Mouse (Mus musculus): Measurements from ENCODE around the gene Anks1. TPM values are rescaled to one million over a fixed set of nuclear protein-coding genes. Genes with fewer than 3 reads are reported as not detected.

The Anks1 gene
- polyA plus RNA-seq, 1 experiment from 2014 or later: 19.0 TPM

GRCm38 (mm10) chr17:28062710-28063109 lies 153.6 kb downstream of the Anks1 start:
- peak overlapping the region; percentile 68 for H3K27ac ChIP-seq

GRCm38 (mm10) chr17:28063163-28063562 lies 154.1 kb downstream of the Anks1 start:
- H3K27ac ChIP-seq: peak overlapping the region; percentile 69
- H3K36me3 ChIP-seq: peaks cover 38% of the 10 kb centered on the region
- 47% methylated on average over 6 of the region's 6 CpGs for whole genome bisulfite sequencing
- H3K9ac ChIP-seq (replicated peaks): peak overlapping the region; percentile 34; the same call in 1 of the 2 replicates
- no peak overlapping the region for H3K4me2 ChIP-seq
- H3K27me3 ChIP-seq: no peaks in the 10 kb centered on the region
- no peaks in the 10 kb centered on the region for H3K9me3 ChIP-seq
- peaks cover 27% of the 10 kb centered on the region for H3K4me1 ChIP-seq (replicated peaks)
- no peak for ATAC-seq (ENCODE audit: insufficient number of reproducible peaks, insufficient read depth, low FRiP score, low TSS enrichment, low read depth)
- H3K4me3 ChIP-seq (replicated peaks): no peak overlapping the region

More at GRCm38 (mm10) chr17:28062710-28063109, 153.6 kb downstream of the Anks1 start:
- Histone ChIP-seq H3K4me1 (replicated peaks) (peaks cover 27% of the 10 kb centered on the region), H3K9ac (replicated peaks) (no peak overlapping the region), H3K9me3 (no peaks in the 10 kb centered on the region), H3K36me3 (peaks cover 43% of the 10 kb centered on the region), H3K4me3 (replicated peaks) (no peak overlapping the region), H3K27me3 (no peaks in the 10 kb centered on the region), H3K4me2 (no peak overlapping the region)
- ATAC-seq (ENCODE audit: insufficient number of reproducible peaks, insufficient read depth, low FRiP score, low TSS enrichment, low read depth): no peak
- WGBS: 70% methylated on average over 7 of the region's 7 CpGs

GRCm38 (mm10) chr17:28067303-28067702 lies 158.2 kb downstream of the Anks1 start:
- Histone ChIP-seq H3K27me3 (peaks cover 9% of the 10 kb centered on the region; the same call in 1 of the 2 replicates), H3K4me3 (replicated peaks) (no peak overlapping the region), H3K9ac (replicated peaks) (no peak overlapping the region), H3K9me3 (no peaks in the 10 kb centered on the region), H3K36me3 (0 out of 2 replicates have a peak, but pooled peaks cover 5% of the 10 kb centered on the region), H3K4me1 (replicated peaks) (peaks cover 19% of the 10 kb centered on the region), H3K27ac (no peak overlapping the region), H3K4me2 (no peak overlapping the region)
- WGBS: 86% methylated on average over 4 of the region's 4 CpGs
- ATAC-seq (ENCODE audit: insufficient number of reproducible peaks, insufficient read depth, low FRiP score, low TSS enrichment, low read depth): no peak

DNA sequence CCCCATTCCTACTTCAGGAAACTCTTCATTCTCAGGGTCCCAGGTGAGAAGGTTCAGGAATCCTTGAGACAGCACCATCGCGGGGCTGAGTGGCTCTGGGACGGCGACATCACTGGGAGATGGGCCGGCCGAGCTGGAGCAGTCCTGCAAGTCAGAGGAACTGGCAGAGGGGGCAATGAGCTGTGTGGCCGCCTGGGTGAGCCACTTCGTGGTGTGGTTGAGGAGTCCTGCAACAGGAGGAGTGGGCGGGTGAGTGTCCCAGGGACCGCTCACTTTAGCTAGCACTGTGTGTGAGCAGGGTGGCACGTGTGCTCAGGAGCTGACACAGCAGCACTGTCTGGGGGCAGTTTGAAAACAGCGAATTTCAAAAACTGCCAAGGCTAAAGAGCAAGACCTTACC lies 160.3 kb downstream of the Anks1 start:
- Histone ChIP-seq H3K36me3 (no peaks in the 10 kb centered on the region), H3K4me1 (replicated peaks) (peaks cover 6% of the 10 kb centered on the region; the same call in 1 of the 2 replicates), H3K4me2 (no peak overlapping the region), H3K9ac (replicated peaks) (no peak overlapping the region), H3K27me3 (peaks cover 9% of the 10 kb centered on the region; the same call in 1 of the 2 replicates), H3K4me3 (replicated peaks) (no peak overlapping the region), H3K9me3 (0 out of 2 replicates have a peak, but pooled peaks cover 6% of the 10 kb centered on the region), H3K27ac (no peak overlapping the region)
- WGBS: 16% methylated on average over 12 of the region's 12 CpGs
- ATAC-seq (ENCODE audit: insufficient number of reproducible peaks, insufficient read depth, low FRiP score, low TSS enrichment, low read depth): no peak

GRCm38 (mm10) chr17:28070256-28070655 lies 161.2 kb downstream of the Anks1 start:
- Histone ChIP-seq H3K4me3 (replicated peaks) (no peak overlapping the region), H3K27me3 (peaks cover 9% of the 10 kb centered on the region; the same call in 1 of the 2 replicates), H3K36me3 (no peaks in the 10 kb centered on the region), H3K9me3 (0 out of 2 replicates have a peak, but pooled peaks cover 6% of the 10 kb centered on the region), H3K4me1 (replicated peaks) (peaks cover 6% of the 10 kb centered on the region; the same call in 1 of the 2 replicates), H3K4me2 (no peak overlapping the region), H3K27ac (no peak overlapping the region), H3K9ac (replicated peaks) (no peak overlapping the region)
- 88% methylated on average over 13 of the region's 13 CpGs for WGBS
- no peak for ATAC-seq (ENCODE audit: insufficient number of reproducible peaks, insufficient read depth, low FRiP score, low TSS enrichment, low read depth)

GRCm38 (mm10) chr17:28072730-28073129 lies 163.6 kb downstream of the Anks1 start:
- H3K4me2 ChIP-seq: no peak overlapping the region
- H3K27me3 ChIP-seq: peaks cover 9% of the 10 kb centered on the region; the same call in 1 of the 2 replicates
- no peak for ATAC-seq (ENCODE audit: insufficient number of reproducible peaks, insufficient read depth, low FRiP score, low TSS enrichment, low read depth)
- peaks cover 6% of the 10 kb centered on the region; the same call in 1 of the 2 replicates for H3K4me1 ChIP-seq (replicated peaks)
- 94% methylated on average over 2 of the region's 2 CpGs for WGBS
- no peak overlapping the region for H3K4me3 ChIP-seq (replicated peaks)
- H3K36me3 ChIP-seq: no peaks in the 10 kb centered on the region
- H3K9ac ChIP-seq (replicated peaks): no peak overlapping the region
- 0 out of 2 replicates have a peak, but pooled peaks cover 6% of the 10 kb centered on the region for H3K9me3 ChIP-seq
- no peak overlapping the region for H3K27ac ChIP-seq

DNA sequence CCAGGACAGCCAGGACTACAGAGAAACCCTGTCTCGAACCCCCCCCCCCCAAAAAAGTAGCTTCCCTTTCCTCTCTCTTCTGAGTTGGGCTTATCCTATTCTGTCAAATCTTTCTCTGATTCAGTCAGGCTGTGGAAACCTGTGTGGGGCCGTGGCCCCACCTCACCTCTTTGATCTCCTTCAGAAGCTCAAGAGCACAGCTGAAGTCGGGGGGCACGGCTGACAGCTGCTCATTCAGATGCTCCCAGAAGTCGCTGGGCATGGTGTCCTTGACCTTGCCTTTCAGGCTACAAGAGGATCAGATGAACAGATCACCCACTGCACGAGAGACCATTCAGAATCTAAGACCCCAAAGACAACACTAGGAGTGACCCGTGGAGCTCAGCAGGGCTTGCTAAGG lies 165.4 kb downstream of the Anks1 start:
- no peak overlapping the region for H3K4me3 ChIP-seq (replicated peaks)
- no peaks in the 10 kb centered on the region for H3K36me3 ChIP-seq
- peaks cover 4% of the 10 kb centered on the region; the same call in 1 of the 2 replicates for H3K4me1 ChIP-seq (replicated peaks)
- peaks cover 6% of the 10 kb centered on the region; the same call in 1 of the 2 replicates for H3K27me3 ChIP-seq
- ATAC-seq (ENCODE audit: insufficient number of reproducible peaks, insufficient read depth, low FRiP score, low TSS enrichment, low read depth): no peak
- H3K9me3 ChIP-seq: 0 out of 2 replicates have a peak, but pooled peaks cover 6% of the 10 kb centered on the region
- H3K4me2 ChIP-seq: no peak overlapping the region
- no peak overlapping the region for H3K9ac ChIP-seq (replicated peaks)
- 78% methylated on average over 7 of the region's 7 CpGs for WGBS
- no peak overlapping the region for H3K27ac ChIP-seq

DNA sequence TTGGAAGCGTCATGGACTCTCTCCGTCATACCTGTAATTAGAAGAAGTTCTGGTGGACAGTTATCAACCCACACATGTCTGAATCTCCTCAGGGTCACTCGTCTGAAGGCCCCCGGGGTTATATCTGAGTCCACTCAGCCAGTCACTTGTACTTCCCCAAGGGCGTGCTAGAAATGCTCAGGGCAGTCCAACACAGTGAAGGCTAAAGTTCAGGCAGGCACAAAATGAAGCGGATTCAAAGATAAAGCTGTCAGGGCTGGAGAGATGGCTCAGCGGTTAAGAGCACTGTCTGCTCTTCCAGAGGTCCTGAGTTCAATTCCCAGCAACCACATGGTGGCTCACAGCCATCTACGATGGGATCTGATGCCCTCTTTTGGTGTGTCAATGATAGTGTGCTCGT lies 168.9 kb downstream of the Anks1 start:
- Histone ChIP-seq H3K4me1 (replicated peaks) (peaks cover 7% of the 10 kb centered on the region; the same call in 1 of the 2 replicates), H3K27ac (no peak overlapping the region), H3K9me3 (0 out of 2 replicates have a peak, but pooled peaks cover 6% of the 10 kb centered on the region), H3K4me2 (no peak overlapping the region), H3K36me3 (no peaks in the 10 kb centered on the region), H3K27me3 (peaks cover 11% of the 10 kb centered on the region), H3K4me3 (replicated peaks) (no peak overlapping the region), H3K9ac (replicated peaks) (no peak overlapping the region)
- ATAC-seq (ENCODE audit: insufficient number of reproducible peaks, insufficient read depth, low FRiP score, low TSS enrichment, low read depth): no peak
- 82% methylated on average over 9 of the region's 9 CpGs for WGBS

DNA sequence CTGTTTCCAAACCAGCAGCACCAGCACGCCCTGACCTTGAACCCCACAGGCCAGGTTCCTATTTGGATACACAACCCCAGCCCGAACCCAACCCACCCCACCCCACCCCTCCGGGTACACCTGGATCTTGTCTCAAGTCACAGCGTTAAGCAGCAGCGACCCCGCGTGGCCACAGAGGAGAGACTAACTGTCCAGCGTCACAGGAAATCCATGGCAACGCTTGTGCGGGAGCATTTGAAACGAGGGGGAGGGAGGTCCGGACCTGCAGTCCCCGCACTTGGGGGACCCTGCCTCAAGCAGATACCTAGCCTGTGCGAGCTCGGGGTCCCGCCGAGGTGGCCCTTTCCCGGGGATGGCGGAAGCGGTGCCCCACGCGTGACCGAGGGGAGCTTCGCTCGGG lies 170.5 kb downstream of the Anks1 start:
- Histone ChIP-seq H3K27me3 (peaks cover 23% of the 10 kb centered on the region), H3K9me3 (no peaks in the 10 kb centered on the region), H3K4me1 (replicated peaks) (peaks cover 12% of the 10 kb centered on the region), H3K4me3 (replicated peaks) (peak overlapping the region; percentile 69), H3K27ac (no peak overlapping the region), H3K9ac (replicated peaks) (peak overlapping the region; percentile 69), H3K36me3 (no peaks in the 10 kb centered on the region), H3K4me2 (peak overlapping the region; percentile 100)
- ATAC-seq (ENCODE audit: insufficient number of reproducible peaks, insufficient read depth, low FRiP score, low TSS enrichment, low read depth): peak; percentile 54; the same call in 1 of the 2 replicates
- WGBS: under 1% methylated on average over 25 of the region's 25 CpGs

DNA sequence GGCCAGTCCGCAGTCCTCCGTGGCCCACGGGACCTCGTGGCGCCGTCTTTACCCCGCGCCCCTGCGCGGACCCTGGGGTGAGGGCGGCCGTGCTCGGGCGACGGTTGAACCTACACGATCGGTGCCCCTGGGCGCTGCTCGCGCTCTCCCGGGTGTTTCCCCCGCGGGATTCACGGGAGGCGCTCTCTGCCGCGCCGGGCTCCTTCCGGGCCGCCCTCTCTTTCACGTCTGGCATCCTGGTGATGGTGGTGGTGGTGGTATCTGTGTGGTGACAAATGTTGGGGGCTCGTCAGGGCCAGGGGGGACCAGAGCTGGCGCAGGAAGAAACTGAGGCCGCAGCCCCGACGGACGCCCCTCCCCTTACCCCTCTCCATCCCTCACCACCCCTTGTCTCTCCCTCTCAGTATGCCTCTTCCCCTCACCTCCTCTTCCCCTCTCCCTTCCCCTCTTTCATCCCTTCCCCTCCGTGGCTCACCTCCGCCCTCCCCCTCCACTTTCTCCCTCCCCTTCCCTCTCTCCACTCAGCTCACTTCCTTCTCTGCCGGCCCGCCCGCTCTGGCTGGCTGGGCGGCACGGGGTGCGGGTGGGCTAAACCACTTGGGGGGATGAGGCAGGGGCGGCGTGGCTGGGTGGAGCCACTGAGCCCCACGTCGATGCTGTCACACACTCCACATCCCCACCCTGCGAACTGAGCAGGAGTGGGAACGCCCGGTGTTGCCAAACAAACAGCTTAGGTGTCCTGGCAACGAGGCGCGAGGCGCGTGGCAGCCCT lies 171.1 kb downstream of the Anks1 start, which contains the start of gene Tcp11:
Tcp11 (minus strand) TSS at position 595 of the 772 bp plus-strand sequence.
- Histone ChIP-seq H3K4me2 (peak within 1 kb of the TSS; percentile 100), H3K4me1 (replicated peaks) (peaks cover 17% of the 10 kb centered on the region), H3K9me3 (no peaks in the 10 kb centered on the region), H3K27me3 (peaks cover 23% of the 10 kb centered on the region), H3K4me3 (replicated peaks) (peak within 1 kb of the TSS; percentile 69), H3K9ac (replicated peaks) (peak within 1 kb of the TSS; percentile 69), H3K36me3 (no peaks in the 10 kb centered on the region), H3K27ac (0 out of 2 replicates have a peak within 1 kb of the TSS, but pooled peaks have one; percentile 29)
- ATAC-seq (ENCODE audit: insufficient number of reproducible peaks, insufficient read depth, low FRiP score, low TSS enrichment, low read depth): peak; percentile 83
- 2% methylated on average over 57 of the region's 57 CpGs for WGBS

DNA sequence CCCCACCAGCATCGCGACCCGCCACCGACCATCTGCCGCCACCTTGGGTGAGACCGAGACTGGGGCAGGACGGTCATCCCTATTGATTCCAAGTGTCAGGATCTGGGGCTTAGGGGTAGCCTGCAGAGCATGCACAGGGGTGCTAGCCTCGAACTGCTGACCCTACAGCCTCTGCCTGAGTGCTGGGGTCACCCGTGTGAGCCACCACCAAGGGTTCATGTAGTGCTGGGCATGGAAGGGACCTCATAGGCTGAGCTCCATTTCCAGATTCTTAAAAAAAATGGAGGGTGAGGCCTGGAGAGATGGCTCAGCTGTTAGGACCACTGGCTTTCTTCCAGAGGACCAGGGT lies 171.7 kb downstream of the Anks1 start:
- ATAC-seq (ENCODE audit: insufficient number of reproducible peaks, insufficient read depth, low FRiP score, low TSS enrichment, low read depth): peak; percentile 40
- Histone ChIP-seq H3K36me3 (no peaks in the 10 kb centered on the region), H3K27ac (0 out of 2 replicates have a peak overlapping the region, but pooled peaks have one; percentile 29), H3K9me3 (no peaks in the 10 kb centered on the region), H3K4me1 (replicated peaks) (peaks cover 22% of the 10 kb centered on the region), H3K4me2 (peak overlapping the region; percentile 100), H3K27me3 (peaks cover 23% of the 10 kb centered on the region), H3K9ac (replicated peaks) (no peak overlapping the region), H3K4me3 (replicated peaks) (peak overlapping the region; percentile 69)
- WGBS: 11% methylated on average over 9 of the region's 9 CpGs

Measured in limb, embryonic 12.5 days (tissue).